Mouse (Mus musculus): Measurements from ENCODE around the gene Limd2. TPM values are rescaled to one million over a fixed set of nuclear protein-coding genes. Genes with fewer than 3 reads are reported as not detected.
A peak's percentile ranks its signal among the peaks of the same experiment; 100 is the strongest.

Limd2 gene
- polyA plus RNA-seq, 2 experiments from 2014 or later: 633 to 743 TPM

DNA sequence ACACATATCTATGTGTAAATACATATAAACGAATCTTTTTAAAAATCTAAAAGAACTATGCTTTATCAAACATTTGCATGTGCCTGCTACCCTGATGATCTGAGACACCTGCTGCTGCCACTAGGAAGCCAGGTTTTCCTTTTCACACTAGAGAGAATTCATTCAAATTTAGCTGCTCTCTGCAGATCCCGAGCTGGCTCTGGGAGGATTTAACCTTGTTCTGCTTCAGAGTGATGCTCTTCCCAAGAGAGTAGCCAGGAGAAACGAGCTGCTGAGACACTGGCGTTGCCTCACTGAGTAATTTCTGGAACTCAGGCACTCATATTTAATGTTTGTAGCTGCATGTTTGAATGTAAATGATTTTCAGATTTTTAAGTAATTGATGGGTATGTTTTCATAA lies 35.9 kb downstream of the Limd2 start:
- ATAC-seq: no peak

DNA sequence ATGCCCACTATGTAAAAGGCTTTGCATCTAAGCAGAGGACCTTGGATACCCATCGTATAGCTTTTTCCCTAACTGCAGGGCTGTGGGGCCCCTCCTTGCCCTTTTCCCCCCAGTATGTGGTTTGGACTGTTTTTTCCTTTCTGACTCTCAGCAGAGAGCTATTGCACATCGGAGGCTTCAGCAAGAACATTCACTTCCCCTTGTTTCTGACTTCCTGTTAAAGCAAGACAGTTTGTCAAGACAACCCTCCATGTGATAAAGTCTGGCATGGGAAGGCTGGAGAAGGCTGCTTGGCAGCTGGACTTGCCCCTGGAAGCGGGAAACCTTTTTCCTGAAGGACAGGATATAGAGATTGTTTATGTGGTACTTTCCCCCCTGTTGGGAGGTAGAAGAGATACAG lies 37.9 kb downstream of the Limd2 start:
- peak; percentile 72 for ATAC-seq

DNA sequence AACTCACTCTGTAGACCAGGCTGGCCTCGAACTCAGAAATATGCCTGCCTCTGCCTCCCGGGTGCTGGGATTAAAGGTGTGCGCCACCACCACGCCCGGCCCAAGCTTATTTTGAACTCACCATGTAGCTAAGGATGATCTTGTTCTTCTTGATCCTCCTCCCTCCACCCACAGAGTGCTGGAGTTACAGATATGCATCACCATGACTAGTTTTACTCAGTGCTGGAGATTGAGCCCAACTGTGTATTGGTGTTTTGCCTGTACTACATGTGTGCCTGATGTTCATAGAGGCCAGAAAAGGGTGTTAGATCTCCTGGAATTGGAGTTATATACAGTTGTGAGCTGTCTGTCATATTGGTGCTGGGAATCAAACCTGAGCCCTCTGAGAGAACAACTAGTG lies 38.4 kb downstream of the Limd2 start:
- ATAC-seq: no peak

DNA sequence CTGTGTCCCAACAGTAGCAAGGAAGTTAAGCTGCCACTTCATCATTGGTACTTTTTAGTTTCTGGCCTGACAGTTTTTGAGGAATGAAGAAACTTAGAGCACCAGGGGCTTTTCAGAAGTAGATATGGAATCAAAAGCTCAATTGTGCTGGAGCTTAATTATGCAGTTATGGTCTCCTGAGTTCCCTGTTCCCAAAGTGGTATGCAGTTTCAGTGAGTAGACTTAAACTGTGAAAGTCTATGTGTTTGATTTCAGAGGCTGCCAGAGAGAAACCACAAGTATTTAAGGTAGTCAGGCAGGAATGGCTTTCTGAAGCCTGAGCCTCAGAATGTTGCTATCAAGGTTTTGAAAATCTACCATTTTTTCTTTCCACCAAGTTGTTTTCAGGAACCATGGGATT lies 49.0 kb downstream of the Limd2 start:
- ATAC-seq: no peak

Other genes with a start within 250 kb of the Limd2 start
- gene Cyb561, start 207.5 kb downstream of the Limd2 start, polyA plus RNA-seq (2017; shearing (Covaris generic)): 1 to 10 TPM in 1 of 2 experiments, under 1 TPM in 1; 0.63 to 1.4 TPM
- gene Ace, start 192.9 kb downstream of the Limd2 start, polyA plus RNA-seq (2017; shearing (Covaris generic)): under 1 TPM in 1 of 2 experiments, not detected in 1; 0.11 TPM
- gene Ace3, start 166.2 kb downstream of the Limd2 start, polyA plus RNA-seq (2017; shearing (Covaris generic)): not detected
- not detected for gene Kcnh6, start 152.7 kb downstream of the Limd2 start, polyA plus RNA-seq (2017; shearing (Covaris generic))
- 10 to 100 TPM; 22.9 to 23.3 TPM for gene Dcaf7, start 124.0 kb downstream of the Limd2 start, polyA plus RNA-seq (2017; shearing (Covaris generic))
- gene Taco1, start 94.8 kb downstream of the Limd2 start, polyA plus RNA-seq (2017; shearing (Covaris generic)): 10 to 100 TPM; 11.8 to 13.2 TPM
- 10 to 100 TPM; 14.8 to 21.2 TPM for gene Map3k3, start 76.2 kb downstream of the Limd2 start, polyA plus RNA-seq (2017; shearing (Covaris generic))
- gene Gm10840, start within 50 bp of the Limd2 start, polyA plus RNA-seq (2017; shearing (Covaris generic)): not detected
- gene Strada, start 41.3 kb upstream of the Limd2 start, polyA plus RNA-seq (2017; shearing (Covaris generic)): 10 to 100 TPM; 30.1 to 33.5 TPM
- gene Ccdc47, start 55.5 kb upstream of the Limd2 start, polyA plus RNA-seq (2017; shearing (Covaris generic)): 10 to 100 TPM; 65.0 to 74.5 TPM
- 10 to 100 TPM; 59.1 to 71.5 TPM for gene Ddx42, start 56.1 kb upstream of the Limd2 start, polyA plus RNA-seq (2017; shearing (Covaris generic))
- 10 to 100 TPM; 43.4 to 53.4 TPM for gene Ftsj3, start 95.2 kb upstream of the Limd2 start, polyA plus RNA-seq (2017; shearing (Covaris generic))
- 100 to 1,000 TPM; 140 to 180 TPM for gene Psmc5, start 95.3 kb upstream of the Limd2 start, polyA plus RNA-seq (2017; shearing (Covaris generic))
- gene Smarcd2, start 112.1 kb upstream of the Limd2 start, polyA plus RNA-seq (2017; shearing (Covaris generic)): 10 to 100 TPM; 17.6 to 23.2 TPM
- under 1 TPM; 0.12 to 0.43 TPM for gene Tcam1, start 115.8 kb upstream of the Limd2 start, polyA plus RNA-seq (2017; shearing (Covaris generic))
- not detected for gene Gh, start 141.0 kb upstream of the Limd2 start, polyA plus RNA-seq (2017; shearing (Covaris generic))
- gene Cd79b, start 153.9 kb upstream of the Limd2 start, polyA plus RNA-seq (2017; shearing (Covaris generic)): 10 to 100 TPM; 48.0 to 77.5 TPM
- gene Scn4a, start 192.4 kb upstream of the Limd2 start, polyA plus RNA-seq (2017; shearing (Covaris generic)): under 1 TPM in 1 of 2 experiments, not detected in 1; 0.09 TPM
- 1 to 10 TPM; 1.1 to 1.2 TPM for gene Prr29, start 204.6 kb upstream of the Limd2 start, polyA plus RNA-seq (2017; shearing (Covaris generic))
- 100 to 1,000 TPM in 1 of 2 experiments, 10 to 100 TPM in 1; 94.3 to 114 TPM for gene Icam2, start 227.2 kb upstream of the Limd2 start, polyA plus RNA-seq (2017; shearing (Covaris generic))